Mouse (Mus musculus): ENCODE results near the gene Gm20517.

DNA sequence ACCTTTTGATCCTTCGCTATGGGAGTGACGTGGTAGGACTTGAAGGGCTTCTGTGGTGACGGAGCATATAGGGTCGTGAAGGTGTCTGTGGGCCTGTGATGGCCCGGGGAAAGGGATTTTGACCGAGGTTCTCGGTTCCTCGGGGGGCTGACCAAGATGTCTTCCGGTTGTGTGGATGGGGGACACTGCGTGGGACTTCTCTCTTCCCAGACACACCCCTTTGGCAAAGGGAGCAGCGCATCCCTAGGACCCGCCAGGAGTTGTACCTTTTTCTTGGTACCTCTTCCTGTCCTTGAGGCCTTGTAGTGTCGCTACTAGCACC lies 233 bp downstream of the Gm20517 start:
- TF ChIP-seq POLR2A (IDR thresholded peaks at IDR 0.05; ENCODE audit: control insufficient read depth in 1 of 2, insufficient read depth in 1 of 2, low read depth in 1 of 2, low read length in 2 of 2, poor library complexity in 1 of 2) (peak in 1 of 2 experiments; percentile 60; a peak in 2 of 4 replicates), CTCF (IDR thresholded peaks at IDR 0.05 in 2 of 3, conservative IDR thresholded peaks at IDR 0.05 in 1 of 3; ENCODE audit: control insufficient read depth in 1 of 3, insufficient read depth in 1 of 3, low read depth in 2 of 3, low read length in 3 of 3, poor library complexity in 1 of 3, severe bottlenecking in 1 of 3) (no peak)
